Mouse (Mus musculus) liver, adult 2 months (tissue): ENCODE data around the gene Zfp112.

Experiments used
- CTCF ChIP-seq: fragments of 200-500 bp; IDR thresholded peaks from 2 replicates; pipeline ENCODE4 v1.5.1; 2011; ENCODE audit warnings: low read depth, low read length, control low read depth
- POLR2A ChIP-seq: fragments of 200-500 bp; IDR thresholded peaks from 2 replicates; pipeline ENCODE4 v1.6.1; 2011; ENCODE audit warnings: low read length, control low read depth; ENCODE audit not compliant: insufficient read depth; ENCODE audit errors: extremely low read depth

GRCm38 (mm10) chr7:24133425-24133995 lies 21.4 kb downstream of the Zfp112 start:
- TF ChIP-seq CTCF (no peak), POLR2A (no peak)
